Mouse (Mus musculus): ENCODE results near the gene Six5.
"Not testable (repeated sequence)": the region's sequence is repeated elsewhere in the genome, so short reads cannot be mapped to it uniquely, and the experiment has no call there.

The Six5 gene

GRCm38 (mm10) chr7:19094471-19094825, at the start of gene Six5:
Gene Six5 (plus strand): TSS chr7:19094594.
- peak; percentile 47 for DNase-seq

GRCm38 (mm10) chr7:19044616-19045015, 49.8 kb upstream of the Six5 start:
- no peak for DNase-seq

GRCm38 (mm10) chr7:19046286-19047069, 47.9 kb upstream of the Six5 start:
- no peak for DNase-seq

- no peak for DNase-seq
These were observed 46.3 kb upstream of the Six5 start for GRCm38 (mm10) chr7:19048006-19048527.

- no peak for DNase-seq
These were observed 45.1 kb upstream of the Six5 start for GRCm38 (mm10) chr7:19049252-19049651.

GRCm38 (mm10) chr7:19050172-19050571, 44.2 kb upstream of the Six5 start:
- DNase-seq, result no peak

- no peak for DNase-seq
These were observed 43.2 kb upstream of the Six5 start for GRCm38 (mm10) chr7:19051161-19051560.

GRCm38 (mm10) chr7:19052345-19053135, 41.9 kb upstream of the Six5 start:
- no peak for DNase-seq

- DNase-seq, result no peak
These were observed 41.3 kb upstream of the Six5 start for GRCm38 (mm10) chr7:19053136-19053532.

GRCm38 (mm10) chr7:19054047-19054776, 40.2 kb upstream of the Six5 start, which contains the start of gene Rsph6a:
Gene Rsph6a (plus strand): TSS chr7:19054690.
- peak; percentile 62 for DNase-seq

GRCm38 (mm10) chr7:19054777-19055076, 39.7 kb upstream of the Six5 start:
- no peak for DNase-seq

GRCm38 (mm10) chr7:19055108-19055507, 39.3 kb upstream of the Six5 start:
- DNase-seq, result no peak

- DNase-seq, result no peak
These were observed 37.0 kb upstream of the Six5 start for GRCm38 (mm10) chr7:19057405-19057804.

- DNase-seq, result no peak
These were observed 28.5 kb upstream of the Six5 start for GRCm38 (mm10) chr7:19065896-19066295.

- DNase-seq, result no peak
These were observed 27.3 kb upstream of the Six5 start for GRCm38 (mm10) chr7:19067063-19067462.

GRCm38 (mm10) chr7:19067935-19068334, 26.5 kb upstream of the Six5 start:
- DNase-seq, result no peak

GRCm38 (mm10) chr7:19068707-19069106, 25.7 kb upstream of the Six5 start:
- peak; percentile 69 for DNase-seq

GRCm38 (mm10) chr7:19069500-19069899, 24.9 kb upstream of the Six5 start:
- no peak for DNase-seq

- DNase-seq, result not testable (repeated sequence)
These were observed 23.4 kb upstream of the Six5 start for GRCm38 (mm10) chr7:19071024-19071423.

- DNase-seq, result no peak
These were observed 20.9 kb upstream of the Six5 start for GRCm38 (mm10) chr7:19073504-19073903.

- no peak for DNase-seq
These were observed 19.9 kb upstream of the Six5 start for GRCm38 (mm10) chr7:19074494-19074893.

- no peak for DNase-seq
These were observed 19.2 kb upstream of the Six5 start for GRCm38 (mm10) chr7:19075231-19075630.

Data from right cerebral cortex, postnatal 14 days (tissue).